ENCODE assay signal across 14 mouse cellular contexts in genomic region chr17:28293716-28294115, GRCm38 (mm10). TPM values are rescaled to one million over a fixed set of nuclear protein-coding genes. Genes with fewer than 3 reads are reported as not detected.
DNase-seq lines count a peak whose midpoint lies in the region; ATAC-seq and TF ChIP-seq lines count a peak whose summit lies in the region.
"Had no signal": no experiment of that assay in that cellular context is flagged by ENCODE, and none has a peak within 500 bp of the region (broad histone marks: within the 10 kb centered on the region; RNA-seq: fewer than 3 reads in every experiment).

No protein-coding gene starts in this region.

- WGBS in hindbrain, embryonic 13.5 days, result 87% methylated on average over 4 of the region's 4 CpGs
- 83% methylated on average over 4 of the region's 4 CpGs for WGBS in hindbrain, postnatal 0 days
- WGBS in embryonic facial prominence, embryonic 13.5 days, result 45% methylated on average over 4 of the region's 4 CpGs
- WGBS in limb, embryonic 13.5 days, result 44% methylated on average over 4 of the region's 4 CpGs

- peak overlapping the region; percentile 70; the same call in 1 of the 2 replicates for H3K27ac ChIP-seq in hindbrain, embryonic 13.5 days
- no peak overlapping the region for H3K27ac ChIP-seq in hindbrain, postnatal 0 days
- H3K27ac ChIP-seq in cortical plate, adult 2 months (ENCODE audit: insufficient read depth, low read length), result peak overlapping the region; percentile 28; the same call in 1 of the 2 replicates
- 0 out of 2 replicates have a peak overlapping the region, but pooled peaks have one; percentile 2 for H3K27ac ChIP-seq in embryonic facial prominence, embryonic 13.5 days
- peak overlapping the region; percentile 72; the same call in 1 of the 2 replicates for H3K27ac ChIP-seq in limb, embryonic 13.5 days
- H3K27ac ChIP-seq: kidney, postnatal 0 days had no signal

- H3K27me3 ChIP-seq in hindbrain, embryonic 13.5 days, result no peaks in the 10 kb centered on the region
- no peaks in the 10 kb centered on the region for H3K27me3 ChIP-seq in hindbrain, postnatal 0 days (ENCODE audit: insufficient read depth, low read length)
- no peaks in the 10 kb centered on the region for H3K27me3 ChIP-seq in embryonic facial prominence, embryonic 13.5 days
- H3K27me3 ChIP-seq in limb, embryonic 13.5 days, result no peaks in the 10 kb centered on the region

- no peak for TF ChIP-seq CTCF in hindbrain, postnatal 0 days (IDR thresholded peaks at IDR 0.05; ENCODE audit: low read depth)
- no peak for TF ChIP-seq CTCF in cortical plate, adult 2 months (IDR thresholded peaks at IDR 0.05; ENCODE audit: extremely low read depth, insufficient read depth, low read length)

- no peak overlapping the region for H3K4me2 ChIP-seq in hindbrain, embryonic 13.5 days
- no peak overlapping the region for H3K4me2 ChIP-seq in hindbrain, postnatal 0 days (ENCODE audit: low read depth, low read length)
- no peak overlapping the region for H3K4me2 ChIP-seq in embryonic facial prominence, embryonic 13.5 days
- H3K4me2 ChIP-seq in limb, embryonic 13.5 days (replicated peaks), result no peak overlapping the region

- no peak for DNase-seq in hindbrain, postnatal 0 days (ENCODE audit: low spot score)
- DNase-seq in urinary bladder, postnatal 4 days (ENCODE audit: low spot score in 2 of 2), result no peak
- no peak for DNase-seq in cerebellum, postnatal 4 days (ENCODE audit: low spot score in 2 of 2)
- DNase-seq: adrenal gland, adult 2 months; cerebellum, adult 9-10 months; embryo, embryonic 11 days; heart, postnatal 14 days; midbrain, embryonic 14.5 days; right cerebral cortex, postnatal 14 days had no signal

- H3K36me3 ChIP-seq in hindbrain, embryonic 13.5 days, result peaks cover 6% of the 10 kb centered on the region; the same call in 1 of the 2 replicates
- H3K36me3 ChIP-seq in hindbrain, postnatal 0 days (ENCODE audit: insufficient read depth, low read length), result no peaks in the 10 kb centered on the region
- H3K36me3 ChIP-seq in embryonic facial prominence, embryonic 13.5 days, result peaks cover 30% of the 10 kb centered on the region
- H3K36me3 ChIP-seq in limb, embryonic 13.5 days, result peaks cover 41% of the 10 kb centered on the region

- H3K9ac ChIP-seq in hindbrain, embryonic 13.5 days, result no peak overlapping the region
- no peak overlapping the region for H3K9ac ChIP-seq in hindbrain, postnatal 0 days (replicated peaks; ENCODE audit: low read length)
- H3K9ac ChIP-seq in embryonic facial prominence, embryonic 13.5 days, result no peak overlapping the region
- peak overlapping the region; percentile 32; the same call in 1 of the 2 replicates for H3K9ac ChIP-seq in limb, embryonic 13.5 days

- no peaks in the 10 kb centered on the region for H3K9me3 ChIP-seq in hindbrain, embryonic 13.5 days
- H3K9me3 ChIP-seq in hindbrain, postnatal 0 days (ENCODE audit: low read length), result no peaks in the 10 kb centered on the region
- H3K9me3 ChIP-seq in embryonic facial prominence, embryonic 13.5 days, result no peaks in the 10 kb centered on the region
- H3K9me3 ChIP-seq in limb, embryonic 13.5 days, result no peaks in the 10 kb centered on the region

- H3K4me3 ChIP-seq in hindbrain, embryonic 13.5 days, result no peak overlapping the region
- H3K4me3 ChIP-seq in hindbrain, postnatal 0 days (ENCODE audit: low read length), result no peak overlapping the region
- no peak overlapping the region for H3K4me3 ChIP-seq in cortical plate, adult 2 months (ENCODE audit: insufficient read depth, low read length)
- no peak overlapping the region for H3K4me3 ChIP-seq in embryonic facial prominence, embryonic 13.5 days
- H3K4me3 ChIP-seq in limb, embryonic 13.5 days, result no peak overlapping the region

- H3K4me1 ChIP-seq in hindbrain, embryonic 13.5 days (replicated peaks), result peaks cover 15% of the 10 kb centered on the region
- no peaks in the 10 kb centered on the region for H3K4me1 ChIP-seq in hindbrain, postnatal 0 days (ENCODE audit: insufficient read depth, low read length)
- H3K4me1 ChIP-seq in cortical plate, adult 2 months (ENCODE audit: control insufficient read depth, insufficient read depth, low read length), result no peaks in the 10 kb centered on the region
- H3K4me1 ChIP-seq in embryonic facial prominence, embryonic 13.5 days, result peaks cover 14% of the 10 kb centered on the region
- peaks cover 22% of the 10 kb centered on the region for H3K4me1 ChIP-seq in limb, embryonic 13.5 days

- ATAC-seq in hindbrain, embryonic 13.5 days (ENCODE audit: low FRiP score), result no peak
- ATAC-seq in hindbrain, postnatal 0 days, result no peak
- ATAC-seq in embryonic facial prominence, embryonic 13.5 days (ENCODE audit: insufficient number of reproducible peaks, insufficient read depth, low FRiP score, low TSS enrichment, low read depth), result no peak
- no peak for ATAC-seq in limb, embryonic 13.5 days (ENCODE audit: low FRiP score, low read depth)

- no peak for TF ChIP-seq POLR2A in cortical plate, adult 2 months (IDR thresholded peaks at IDR 0.05; ENCODE audit: extremely low read depth, insufficient read depth, low read length)

RNA-seq across cellular contexts. Expression of gene Fance, which starts 19.6 kb away (rescaled TPM):
- 21.9 and 24.2 TPM in 2 replicates for polyA plus RNA-seq in hindbrain, embryonic 13.5 days (2015; fragmentation: Nextera tagmentation; extraction: Ambion mirVana)
- total RNA-seq in hindbrain, postnatal 0 days (2014; rRNA removed), result 38.7 and 46.5 TPM in 2 replicates
- 23.6 and 27.2 TPM in 2 replicates for polyA plus RNA-seq in hindbrain, postnatal 0 days (2015; fragmentation: Nextera tagmentation; extraction: Ambion mirVana)
- 13.7 and 14.4 TPM in 2 replicates for polyA plus RNA-seq in cortical plate, adult 2 months (2012; rRNA removed)
- polyA plus RNA-seq in embryonic facial prominence, embryonic 13.5 days (2015; fragmentation: Nextera tagmentation; extraction: Ambion mirVana), result 34.5 and 39.5 TPM in 2 replicates
- 36.0 and 37.3 TPM in 2 replicates for polyA plus RNA-seq in limb, embryonic 13.5 days (2015; fragmentation: Nextera tagmentation; extraction: Ambion mirVana)

RNA-seq across cellular contexts. Expression of gene Rpl10a, which starts 34.6 kb away (rescaled TPM):
- 336 and 366 TPM in 2 replicates for polyA plus RNA-seq in hindbrain, embryonic 13.5 days (2015; fragmentation: Nextera tagmentation; extraction: Ambion mirVana)
- total RNA-seq in hindbrain, postnatal 0 days (2014; rRNA removed), result 699 and 1,071 TPM in 2 replicates
- polyA plus RNA-seq in hindbrain, postnatal 0 days (2015; fragmentation: Nextera tagmentation; extraction: Ambion mirVana), result 337 and 355 TPM in 2 replicates
- 705 and 712 TPM in 2 replicates for polyA plus RNA-seq in cortical plate, adult 2 months (2012; rRNA removed)
- 653 and 701 TPM in 2 replicates for polyA plus RNA-seq in embryonic facial prominence, embryonic 13.5 days (2015; fragmentation: Nextera tagmentation; extraction: Ambion mirVana)
- polyA plus RNA-seq in limb, embryonic 13.5 days (2015; fragmentation: Nextera tagmentation; extraction: Ambion mirVana), result 580 and 609 TPM in 2 replicates

RNA-seq across cellular contexts. Expression of gene Tead3, which starts 56.9 kb away (rescaled TPM):
- 1.8 and 2.0 TPM in 2 replicates for polyA plus RNA-seq in hindbrain, embryonic 13.5 days (2015; fragmentation: Nextera tagmentation; extraction: Ambion mirVana)
- total RNA-seq in hindbrain, postnatal 0 days (2014; rRNA removed), result 6.5 and 9.4 TPM in 2 replicates
- polyA plus RNA-seq in hindbrain, postnatal 0 days (2015; fragmentation: Nextera tagmentation; extraction: Ambion mirVana), result 1.3 and 1.7 TPM in 2 replicates
- polyA plus RNA-seq in cortical plate, adult 2 months (2012; rRNA removed), result 2.5 and 3.1 TPM in 2 replicates
- polyA plus RNA-seq in embryonic facial prominence, embryonic 13.5 days (2015; fragmentation: Nextera tagmentation; extraction: Ambion mirVana), result 14.9 and 18.9 TPM in 2 replicates
- 14.9 and 15.4 TPM in 2 replicates for polyA plus RNA-seq in limb, embryonic 13.5 days (2015; fragmentation: Nextera tagmentation; extraction: Ambion mirVana)
